Mouse (Mus musculus): ENCODE data around the gene Slc33a1. TPM values are rescaled to one million over a fixed set of nuclear protein-coding genes. Genes with fewer than 3 reads are reported as not detected.

Gene Slc33a1
- 42.3 TPM for polyA plus RNA-seq (2014; fragmentation: Illumina TruSeq; extraction: RNeasy Lipid Tissue Mini Kit (QIAGEN cat#74804); ENCODE audit: low read depth, low replicate concordance)

DNA sequence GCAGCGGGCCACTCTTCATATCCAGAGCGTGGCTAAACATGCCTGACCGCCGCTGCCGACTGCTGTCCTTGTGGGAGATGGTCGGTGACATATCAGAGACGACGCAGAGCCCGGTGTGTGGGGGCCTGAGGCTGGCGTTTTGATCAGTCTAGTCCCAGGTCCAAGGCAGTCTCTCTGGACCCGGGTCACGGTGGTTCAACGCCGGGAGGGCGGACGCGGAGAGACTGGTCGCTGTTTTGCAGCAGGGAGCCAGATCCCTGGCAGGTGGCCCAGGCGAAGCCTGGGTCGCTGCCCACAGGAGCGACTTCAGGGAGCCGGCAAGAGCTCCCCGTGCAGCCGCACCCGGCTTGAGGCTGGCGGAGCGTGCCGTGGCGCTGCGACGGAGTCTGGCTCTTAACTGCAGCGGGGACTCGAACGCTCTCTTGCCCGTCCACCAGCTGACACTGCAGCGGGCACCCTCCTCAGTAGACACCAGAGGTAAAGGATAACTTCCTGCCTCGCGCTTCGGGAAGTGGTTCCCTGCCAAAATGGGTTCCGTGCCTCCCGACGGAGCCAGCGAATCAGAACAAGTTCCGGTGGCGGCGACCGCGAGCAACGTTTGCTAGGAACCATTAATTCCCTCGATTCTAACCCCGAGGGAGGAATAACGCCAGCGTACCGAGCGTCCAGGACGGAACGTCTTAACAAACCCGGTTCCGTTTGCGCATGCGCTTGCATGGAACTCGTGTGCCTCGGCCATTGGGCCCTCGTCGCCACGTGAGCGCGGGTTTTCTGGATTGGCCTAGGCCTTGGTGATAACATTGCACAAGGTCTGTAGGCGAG is at the start of gene Slc33a1:
Gene Slc33a1 (minus strand): TSS at position 669 of the 822 bp plus-strand sequence.

GRCm38 (mm10) chr3:63975955-63976908 is 11.7 kb upstream of the Slc33a1 start, which contains the start of gene Gmps:
TSS of gene Gmps (plus strand) at chr3:63976106.

DNA sequence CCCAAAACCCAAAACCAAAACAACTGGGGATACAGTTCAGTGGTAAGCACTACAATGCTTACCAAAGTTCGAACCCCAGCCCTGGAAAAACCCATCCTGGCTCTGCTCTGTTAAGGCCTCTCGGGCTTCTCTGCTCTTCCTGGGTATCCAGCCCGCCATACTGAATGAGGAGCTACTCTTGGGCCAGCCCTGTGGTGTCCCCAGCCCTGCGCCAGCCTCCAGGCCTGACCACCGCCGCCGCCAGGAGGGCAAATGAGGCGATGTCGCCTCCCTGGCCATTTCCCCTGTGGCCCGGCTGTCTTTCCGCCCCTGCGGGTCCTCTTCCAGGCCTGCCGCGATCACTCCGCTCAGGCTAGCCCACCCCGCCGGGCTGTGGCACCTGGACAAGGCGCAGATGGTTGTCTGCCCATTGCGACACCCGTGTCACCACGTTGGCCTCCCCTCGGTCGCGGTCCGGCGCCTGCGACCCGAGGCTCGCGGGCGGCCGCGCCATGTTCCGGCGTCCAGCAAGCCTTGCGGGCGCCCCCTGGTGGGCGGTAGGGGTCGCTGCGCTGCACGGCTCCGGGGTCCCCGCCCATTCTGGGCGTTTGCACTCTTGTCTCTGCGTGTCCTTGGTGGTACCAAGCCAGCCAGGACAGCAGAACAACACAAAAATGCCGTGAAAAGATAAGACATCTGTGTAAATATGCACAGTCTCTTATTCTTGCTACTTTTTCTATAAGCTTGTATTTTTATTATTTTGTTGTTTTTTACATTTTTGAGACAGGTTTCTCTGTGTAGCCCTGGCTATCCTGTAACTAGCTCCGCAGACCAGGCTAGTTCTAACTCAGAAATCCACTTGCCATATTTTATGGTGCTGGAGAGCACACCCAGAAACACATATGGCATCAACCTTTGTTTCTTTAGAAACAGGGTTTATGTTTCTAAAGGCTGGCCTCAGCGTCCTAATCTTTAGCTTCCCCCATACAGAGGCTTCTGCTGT is 35.4 kb downstream of the Slc33a1 start, which contains the start of gene E130311K13Rik:
Gene E130311K13Rik (minus strand): TSS at position 595 of the 982 bp plus-strand sequence.

GRCm38 (mm10) chr3:63899309-63899695 is 65.3 kb downstream of the Slc33a1 start, which contains the start of gene Plch1:
TSS of gene Plch1 (minus strand) at chr3:63899472.

Other genes starting within 250 kb of the Slc33a1 start
- gene Plch1, start 65.3 kb downstream of the Slc33a1 start, polyA plus RNA-seq (2014; fragmentation: Illumina TruSeq; extraction: RNeasy Lipid Tissue Mini Kit (QIAGEN cat#74804); ENCODE audit: low read depth, low replicate concordance): 6.4 TPM
- gene E130311K13Rik, start 35.3 kb downstream of the Slc33a1 start, polyA plus RNA-seq (2014; fragmentation: Illumina TruSeq; extraction: RNeasy Lipid Tissue Mini Kit (QIAGEN cat#74804); ENCODE audit: low read depth, low replicate concordance): 7.3 TPM
- 13.1 TPM for gene Gmps, start 11.3 kb upstream of the Slc33a1 start, polyA plus RNA-seq (2014; fragmentation: Illumina TruSeq; extraction: RNeasy Lipid Tissue Mini Kit (QIAGEN cat#74804); ENCODE audit: low read depth, low replicate concordance)
- 0.17 TPM for gene Vmn2r1, start 116.8 kb upstream of the Slc33a1 start, polyA plus RNA-seq (2014; fragmentation: Illumina TruSeq; extraction: RNeasy Lipid Tissue Mini Kit (QIAGEN cat#74804); ENCODE audit: low read depth, low replicate concordance)
- gene Vmn2r2, start 177.2 kb upstream of the Slc33a1 start, polyA plus RNA-seq (2014; fragmentation: Illumina TruSeq; extraction: RNeasy Lipid Tissue Mini Kit (QIAGEN cat#74804); ENCODE audit: low read depth, low replicate concordance): not detected

Measured in adipose tissue, adult 10 weeks (tissue).